ENCODE assay signal across 11 mouse cellular contexts in genomic region chr1:106070814-106071213, GRCm38 (mm10).
DNase-seq lines count a peak whose midpoint lies in the region; ATAC-seq lines count a peak whose summit lies in the region.
"Had no signal": no experiment of that assay in that cellular context is flagged by ENCODE, and none has a peak within 500 bp of the region (broad histone marks: within the 10 kb centered on the region; RNA-seq: fewer than 3 reads in every experiment).

No protein-coding gene starts in this region.

- ATAC-seq in hindbrain, embryonic 11.5 days (ENCODE audit: low FRiP score): peak; percentile 29
- ATAC-seq in midbrain, embryonic 14.5 days (ENCODE audit: low FRiP score, low TSS enrichment): no peak
- 0 out of 2 replicates have a peak, but pooled peaks have one; percentile 5 for ATAC-seq in hindbrain, embryonic 16.5 days
- no peak for ATAC-seq in frontal cortex, adult (ENCODE audit: low TSS enrichment)

- H3K4me3 ChIP-seq in hindbrain, embryonic 11.5 days (ENCODE audit: low read depth, low read length): no peak overlapping the region
- no peak overlapping the region for H3K4me3 ChIP-seq in hindbrain, embryonic 10.5 days
- no peak overlapping the region for H3K4me3 ChIP-seq in midbrain, embryonic 10.5 days
- H3K4me3 ChIP-seq in midbrain, embryonic 14.5 days (replicated peaks; ENCODE audit: low read depth, low read length): no peak overlapping the region
- no peak overlapping the region for H3K4me3 ChIP-seq in hindbrain, embryonic 16.5 days (ENCODE audit: low read length)
- H3K4me3 ChIP-seq: embryonic facial prominence, embryonic 13.5 days; neural tube, embryonic 12.5 days had no signal

- WGBS in hindbrain, embryonic 11.5 days: 58% methylated on average over 4 of the region's 4 CpGs
- 60% methylated on average over 4 of the region's 4 CpGs for WGBS in hindbrain, embryonic 10.5 days
- WGBS in midbrain, embryonic 10.5 days: 59% methylated on average over 4 of the region's 4 CpGs
- WGBS in midbrain, embryonic 14.5 days: 60% methylated on average over 4 of the region's 4 CpGs
- WGBS in hindbrain, embryonic 16.5 days: 56% methylated on average over 4 of the region's 4 CpGs

- H3K9me3 ChIP-seq in hindbrain, embryonic 11.5 days (ENCODE audit: control insufficient read depth, low read length): no peaks in the 10 kb centered on the region
- no peaks in the 10 kb centered on the region for H3K9me3 ChIP-seq in hindbrain, embryonic 10.5 days
- no peaks in the 10 kb centered on the region for H3K9me3 ChIP-seq in midbrain, embryonic 10.5 days (replicated peaks)
- no peaks in the 10 kb centered on the region for H3K9me3 ChIP-seq in midbrain, embryonic 14.5 days (ENCODE audit: control insufficient read depth, low read length)
- H3K9me3 ChIP-seq in hindbrain, embryonic 16.5 days (ENCODE audit: control insufficient read depth, low read length): no peaks in the 10 kb centered on the region
- H3K9me3 ChIP-seq: embryonic facial prominence, embryonic 13.5 days; neural tube, embryonic 12.5 days had no signal

- no peak overlapping the region for H3K27ac ChIP-seq in hindbrain, embryonic 11.5 days (ENCODE audit: low read depth, low read length)
- no peak overlapping the region for H3K27ac ChIP-seq in hindbrain, embryonic 10.5 days
- no peak overlapping the region for H3K27ac ChIP-seq in midbrain, embryonic 10.5 days (replicated peaks)
- H3K27ac ChIP-seq in midbrain, embryonic 14.5 days (replicated peaks; ENCODE audit: low read depth, low read length): no peak overlapping the region
- H3K27ac ChIP-seq in hindbrain, embryonic 16.5 days (ENCODE audit: low read depth, low read length): no peak overlapping the region
- H3K27ac ChIP-seq: embryonic facial prominence, embryonic 13.5 days; neural tube, embryonic 12.5 days had no signal

- no peak overlapping the region for H3K4me2 ChIP-seq in hindbrain, embryonic 11.5 days (replicated peaks; ENCODE audit: low read depth, low read length)
- no peak overlapping the region for H3K4me2 ChIP-seq in midbrain, embryonic 14.5 days (ENCODE audit: low read length)
- no peak overlapping the region for H3K4me2 ChIP-seq in hindbrain, embryonic 16.5 days (ENCODE audit: low read length)
- H3K4me2 ChIP-seq: embryonic facial prominence, embryonic 13.5 days; heart, embryonic 11.5 days had no signal

- H3K27me3 ChIP-seq in hindbrain, embryonic 11.5 days (ENCODE audit: control insufficient read depth, insufficient read depth, low read length): no peaks in the 10 kb centered on the region
- no peaks in the 10 kb centered on the region for H3K27me3 ChIP-seq in hindbrain, embryonic 10.5 days (ENCODE audit: insufficient read depth, poor library complexity, severe bottlenecking)
- no peaks in the 10 kb centered on the region; the same call in 1 of the 2 replicates for H3K27me3 ChIP-seq in midbrain, embryonic 10.5 days (ENCODE audit: low read depth, poor library complexity, severe bottlenecking)
- H3K27me3 ChIP-seq in midbrain, embryonic 14.5 days (ENCODE audit: control insufficient read depth, insufficient read depth, low read length): no peaks in the 10 kb centered on the region
- no peaks in the 10 kb centered on the region for H3K27me3 ChIP-seq in hindbrain, embryonic 16.5 days (replicated peaks; ENCODE audit: control insufficient read depth, insufficient read depth, low read length)
- H3K27me3 ChIP-seq: neural tube, embryonic 12.5 days; Patski had no signal

- no peaks in the 10 kb centered on the region for H3K36me3 ChIP-seq in hindbrain, embryonic 11.5 days (ENCODE audit: control insufficient read depth, insufficient read depth, low read length)
- H3K36me3 ChIP-seq in hindbrain, embryonic 10.5 days: no peaks in the 10 kb centered on the region
- no peaks in the 10 kb centered on the region for H3K36me3 ChIP-seq in midbrain, embryonic 10.5 days
- no peaks in the 10 kb centered on the region for H3K36me3 ChIP-seq in midbrain, embryonic 14.5 days (ENCODE audit: control insufficient read depth, insufficient read depth, low read length)
- no peaks in the 10 kb centered on the region for H3K36me3 ChIP-seq in hindbrain, embryonic 16.5 days (ENCODE audit: control insufficient read depth, insufficient read depth, low read length)
- H3K36me3 ChIP-seq: embryonic facial prominence, embryonic 13.5 days; neural tube, embryonic 12.5 days had no signal

- H3K9ac ChIP-seq in hindbrain, embryonic 11.5 days (ENCODE audit: low read depth, low read length): no peak overlapping the region
- H3K9ac ChIP-seq in midbrain, embryonic 14.5 days (replicated peaks; ENCODE audit: low read length): no peak overlapping the region
- no peak overlapping the region for H3K9ac ChIP-seq in hindbrain, embryonic 16.5 days (ENCODE audit: low read depth, low read length)
- H3K9ac ChIP-seq: embryonic facial prominence, embryonic 13.5 days; neural tube, embryonic 12.5 days had no signal

- no peak for DNase-seq in hindbrain, embryonic 11.5 days (ENCODE audit: low spot score)
- no peak for DNase-seq in hindbrain, embryonic 10.5 days (ENCODE audit: low spot score)
- peak; percentile 9 for DNase-seq in midbrain, embryonic 10.5 days (ENCODE audit: low spot score)
- DNase-seq in midbrain, embryonic 14.5 days: no peak
- no peak for DNase-seq in thymus, postnatal 4 days

- H3K4me1 ChIP-seq in hindbrain, embryonic 11.5 days (replicated peaks; ENCODE audit: control insufficient read depth, insufficient read depth, low read length): no peaks in the 10 kb centered on the region
- peaks cover 13% of the 10 kb centered on the region for H3K4me1 ChIP-seq in hindbrain, embryonic 10.5 days (replicated peaks)
- H3K4me1 ChIP-seq in midbrain, embryonic 10.5 days: peaks cover 15% of the 10 kb centered on the region
- peaks cover 9% of the 10 kb centered on the region for H3K4me1 ChIP-seq in midbrain, embryonic 14.5 days (ENCODE audit: control insufficient read depth, insufficient read depth, low read length)
- peaks cover 4% of the 10 kb centered on the region for H3K4me1 ChIP-seq in hindbrain, embryonic 16.5 days (ENCODE audit: control insufficient read depth, insufficient read depth, low read depth, low read length)

Comparison
In these comparisons a context has a peak if more than half of its experiments do, and no peak if none do; other contexts are left out.
1. ATAC-seq: peak in hindbrain, embryonic 11.5 days (single experiment) and hindbrain, embryonic 16.5 days (single experiment); none in midbrain, embryonic 14.5 days (single experiment) and frontal cortex, adult (single experiment).